Mouse (Mus musculus) neural tube, embryonic 15.5 days (tissue): ENCODE results near the gene Sbno2. TPM values are rescaled to one million over a fixed set of nuclear protein-coding genes. Genes with fewer than 3 reads are reported as not detected.

Experiments used
- ATAC-seq: fragments of 200-750 bp; cut with Nextera tagmentation; 2 replicates; pipeline ENCODE4 v1.8.0; 2017; ENCODE audit warnings: mild to moderate bottlenecking, moderate TSS enrichment, moderate library complexity; ENCODE audit not compliant: low FRiP score
- H3K27ac ChIP-seq: fragments of 300-500 bp; sonication (generic); replicated peaks from 2 replicates; pipeline ENCODE4 v1.5.1; 2015; ENCODE audit warnings: mild to moderate bottlenecking, inconsistent platforms
- H3K27me3 ChIP-seq: fragments of 300-500 bp; sonication (generic); replicated peaks from 2 replicates; pipeline ENCODE4 v1.6.1; 2015; ENCODE audit warnings: inconsistent platforms
- H3K36me3 ChIP-seq: fragments of 300-500 bp; sonication (generic); 2 replicates; pipeline ENCODE4 v1.6.1; 2015; ENCODE audit warnings: inconsistent platforms
- H3K4me1 ChIP-seq: fragments of 300-500 bp; sonication (generic); 2 replicates; pipeline ENCODE4 v1.6.1; 2015; ENCODE audit warnings: inconsistent platforms
- H3K4me2 ChIP-seq: fragments of 300-500 bp; sonication (generic); 2 replicates; pipeline ENCODE4 v1.6.1; 2015; ENCODE audit warnings: inconsistent platforms, mild to moderate bottlenecking, moderate library complexity
- H3K4me3 ChIP-seq: fragments of 300-500 bp; sonication (generic); replicated peaks from 2 replicates; pipeline ENCODE4 v1.5.1; 2015; ENCODE audit warnings: mild to moderate bottlenecking, inconsistent platforms
- H3K9ac ChIP-seq: fragments of 300-500 bp; sonication (generic); replicated peaks from 2 replicates; pipeline ENCODE4 v1.6.1; 2015; ENCODE audit warnings: mild to moderate bottlenecking, inconsistent platforms
- H3K9me3 ChIP-seq: fragments of 300-500 bp; sonication (generic); replicated peaks from 2 replicates; pipeline ENCODE4 v1.6.1; 2016; ENCODE audit warnings: inconsistent platforms
- WGBS: fragments of 180-500 bp; shearing (Covaris S2); methylation state at CpG from one replicate; pipeline ENCODE4 v1.1.7; 2015; ENCODE audit warnings: mixed read lengths; 5-methylcytosine and 5-hydroxymethylcytosine counted together
- polyA plus RNA-seq: library from polyadenylated mRNA; unstranded; fragments of >200 nt; fragmentation: Nextera tagmentation; extraction: Ambion mirVana; gene quantifications from 2 replicates; pipeline ENCODE4 v1.2.1, GENCODE M21; 2015

Gene Sbno2
- polyA plus RNA-seq, 1 experiment from 2014 or later = 11.7 TPM

- no peaks in the 10 kb centered on the region for H3K27me3 ChIP-seq
- H3K4me3 ChIP-seq = peak within 1 kb of the TSS; percentile 93
- WGBS = under 1% methylated on average over 40 of the region's 42 CpGs
- H3K4me2 ChIP-seq = peak within 1 kb of the TSS; percentile 94
- peak within 1 kb of the TSS; percentile 96 for H3K9ac ChIP-seq
- H3K36me3 ChIP-seq = peaks cover 33% of the 10 kb centered on the region
- H3K27ac ChIP-seq = peak within 1 kb of the TSS; percentile 100
- no peaks in the 10 kb centered on the region for H3K9me3 ChIP-seq
- peaks cover 66% of the 10 kb centered on the region for H3K4me1 ChIP-seq
- peak; percentile 15 for ATAC-seq
Measured at GRCm38 (mm10) chr10:80147719-80148601, 42.6 kb upstream of the Sbno2 start, which contains the start of gene Midn. TSS of gene Midn (plus strand) at chr10:80148272.

- peak overlapping the region; percentile 93 for H3K4me3 ChIP-seq
- no peaks in the 10 kb centered on the region for H3K27me3 ChIP-seq
- H3K9ac ChIP-seq = peak overlapping the region; percentile 96
- 70% methylated on average over 5 of the region's 5 CpGs for WGBS
- ATAC-seq = no peak
- H3K36me3 ChIP-seq = peaks cover 29% of the 10 kb centered on the region
- peak overlapping the region; percentile 94 for H3K4me2 ChIP-seq
- H3K4me1 ChIP-seq = peaks cover 63% of the 10 kb centered on the region
- peak overlapping the region; percentile 100 for H3K27ac ChIP-seq
- no peaks in the 10 kb centered on the region for H3K9me3 ChIP-seq
Measured at GRCm38 (mm10) chr10:80147146-80147718, 41.9 kb upstream of the Sbno2 start.

GRCm38 (mm10) chr10:80146568-80147011, 41.2 kb upstream of the Sbno2 start:
- peaks cover 25% of the 10 kb centered on the region for H3K36me3 ChIP-seq
- 82% methylated on average over 4 of the region's 4 CpGs for WGBS
- no peaks in the 10 kb centered on the region for H3K9me3 ChIP-seq
- H3K4me1 ChIP-seq = peaks cover 60% of the 10 kb centered on the region
- no peak overlapping the region for H3K4me2 ChIP-seq
- H3K4me3 ChIP-seq = no peak overlapping the region
- H3K27ac ChIP-seq = peak overlapping the region; percentile 100; the same call in 1 of the 2 replicates
- H3K27me3 ChIP-seq = no peaks in the 10 kb centered on the region
- peak overlapping the region; percentile 15; the same call in 1 of the 2 replicates for H3K9ac ChIP-seq
- ATAC-seq = no peak

GRCm38 (mm10) chr10:80145896-80146295, 40.5 kb upstream of the Sbno2 start:
- peaks cover 25% of the 10 kb centered on the region for H3K36me3 ChIP-seq
- H3K9me3 ChIP-seq = no peaks in the 10 kb centered on the region
- no peaks in the 10 kb centered on the region for H3K27me3 ChIP-seq
- 0 out of 2 replicates have a peak overlapping the region, but pooled peaks have one; percentile 4 for H3K4me2 ChIP-seq
- no peak for ATAC-seq
- no peak overlapping the region for H3K27ac ChIP-seq
- peaks cover 65% of the 10 kb centered on the region for H3K4me1 ChIP-seq
- H3K4me3 ChIP-seq = no peak overlapping the region
- WGBS = 77% methylated on average over 6 of the region's 6 CpGs
- H3K9ac ChIP-seq = peak overlapping the region; percentile 11; the same call in 1 of the 2 replicates

- H3K9ac ChIP-seq = peak overlapping the region; percentile 11; the same call in 1 of the 2 replicates
- 0 out of 2 replicates have a peak overlapping the region, but pooled peaks have one; percentile 4 for H3K4me2 ChIP-seq
Measured at GRCm38 (mm10) chr10:80144864-80145838, 39.8 kb upstream of the Sbno2 start.

DNA sequence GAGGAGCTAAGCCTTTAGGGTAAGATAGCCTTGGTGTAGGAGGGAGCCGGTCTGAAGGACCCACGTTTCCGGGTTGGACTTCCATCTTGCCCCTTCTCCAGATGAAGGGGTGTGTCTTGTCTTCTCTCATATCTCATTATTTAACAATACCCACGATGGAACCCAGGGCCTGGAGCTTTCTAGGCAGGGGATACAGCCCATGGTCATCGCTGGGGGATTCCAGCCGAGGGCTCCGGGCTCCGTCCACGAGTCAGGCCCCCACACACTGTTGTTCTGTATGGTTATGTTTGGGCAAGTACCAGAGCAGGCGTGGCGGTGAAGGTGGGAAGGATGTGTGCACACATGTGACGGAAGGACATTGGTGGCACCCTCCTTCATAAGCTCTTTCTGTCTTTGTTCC, 38.8 kb upstream of the Sbno2 start:
- Histone ChIP-seq H3K4me2 (no peak overlapping the region), H3K9me3 (no peaks in the 10 kb centered on the region), H3K4me1 (peaks cover 77% of the 10 kb centered on the region), H3K4me3 (no peak overlapping the region), H3K27me3 (no peaks in the 10 kb centered on the region), H3K9ac (no peak overlapping the region), H3K36me3 (peaks cover 25% of the 10 kb centered on the region), H3K27ac (no peak overlapping the region)
- ATAC-seq = no peak
- WGBS = 92% methylated on average over 12 of the region's 12 CpGs

More at GRCm38 (mm10) chr10:80144864-80145838, 39.8 kb upstream of the Sbno2 start:
- H3K27ac ChIP-seq = no peak overlapping the region
- no peak for ATAC-seq
- H3K36me3 ChIP-seq = peaks cover 25% of the 10 kb centered on the region
- peaks cover 69% of the 10 kb centered on the region for H3K4me1 ChIP-seq
- H3K4me3 ChIP-seq = no peak overlapping the region
- no peaks in the 10 kb centered on the region for H3K9me3 ChIP-seq
- 69% methylated on average over 20 of the region's 20 CpGs for WGBS
- no peaks in the 10 kb centered on the region for H3K27me3 ChIP-seq

GRCm38 (mm10) chr10:80143664-80144063, 38.3 kb upstream of the Sbno2 start:
- 95% methylated on average over 7 of the region's 7 CpGs for WGBS
- Histone ChIP-seq H3K27ac (no peak overlapping the region), H3K27me3 (no peaks in the 10 kb centered on the region), H3K36me3 (peaks cover 25% of the 10 kb centered on the region), H3K9ac (no peak overlapping the region), H3K4me2 (no peak overlapping the region; the same call in 1 of the 2 replicates), H3K4me1 (peaks cover 77% of the 10 kb centered on the region), H3K9me3 (no peaks in the 10 kb centered on the region), H3K4me3 (no peak overlapping the region)
- ATAC-seq = no peak

DNA sequence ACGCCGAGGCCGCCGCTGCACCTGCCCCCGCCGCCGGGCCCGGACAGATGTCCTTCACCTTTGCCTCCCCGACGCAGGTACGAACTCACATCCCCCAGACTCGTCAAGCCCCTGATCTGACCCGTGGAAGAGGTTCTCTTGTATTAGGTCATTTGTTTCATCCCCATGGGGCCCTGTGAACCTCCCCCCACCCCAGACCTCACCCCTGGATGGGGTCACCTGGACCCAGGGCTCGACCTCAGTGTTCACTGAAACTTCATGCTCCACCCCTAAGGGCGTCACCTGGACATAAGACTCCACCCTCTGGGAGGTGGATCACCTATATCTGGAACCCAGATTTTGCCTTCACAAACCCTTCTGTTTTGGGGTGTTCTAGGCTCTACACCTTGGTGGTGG, 37.2 kb upstream of the Sbno2 start:
- Histone ChIP-seq H3K4me1 (peaks cover 79% of the 10 kb centered on the region), H3K9me3 (no peaks in the 10 kb centered on the region), H3K27ac (peak overlapping the region; percentile 91), H3K4me3 (peak overlapping the region; percentile 74), H3K9ac (peak overlapping the region; percentile 96), H3K27me3 (no peaks in the 10 kb centered on the region), H3K4me2 (peak overlapping the region; percentile 79), H3K36me3 (peaks cover 25% of the 10 kb centered on the region)
- 0% methylated on average over 15 of the region's 15 CpGs for WGBS
- no peak; the same call in 1 of the 2 replicates for ATAC-seq

DNA sequence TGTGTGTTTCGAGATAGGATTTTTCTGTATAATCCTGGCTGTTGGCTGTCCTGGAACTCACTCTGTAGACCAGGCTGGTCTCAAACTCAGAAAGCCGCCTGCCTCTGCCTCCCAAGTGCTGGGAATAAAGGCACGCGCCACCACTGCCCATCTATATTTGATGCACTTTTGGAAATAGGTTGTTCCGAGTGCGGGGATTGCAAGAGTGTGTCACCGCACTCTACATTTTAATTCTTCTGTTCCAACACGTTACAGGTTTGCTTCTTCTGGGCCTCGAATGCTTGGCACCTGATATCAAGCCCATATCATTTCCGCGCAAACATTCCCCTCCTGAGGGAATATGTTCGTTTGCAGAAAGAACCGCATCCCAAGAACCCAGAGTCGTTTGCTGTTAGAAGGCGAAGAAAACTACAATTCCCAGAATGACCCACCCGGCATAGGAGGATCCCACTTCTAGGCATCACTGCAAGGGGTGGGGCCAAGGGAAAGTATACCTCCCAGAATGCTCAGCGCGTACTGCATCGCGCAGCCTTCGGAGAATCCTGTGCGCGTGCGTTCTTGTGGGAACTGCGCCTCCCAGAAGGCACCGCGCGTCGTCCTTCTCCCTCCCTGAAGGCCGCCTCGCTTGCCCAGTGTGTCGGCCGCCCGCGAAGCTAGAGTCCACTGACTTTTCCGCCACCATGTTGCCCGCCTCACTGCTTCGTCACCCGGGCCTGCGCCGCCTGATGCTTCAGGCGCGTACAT, 36.6 kb upstream of the Sbno2 start:
- peak overlapping the region; percentile 96 for H3K9ac ChIP-seq
- peaks cover 79% of the 10 kb centered on the region for H3K4me1 ChIP-seq
- under 1% methylated on average over 43 of the region's 43 CpGs for whole genome bisulfite sequencing
- no peaks in the 10 kb centered on the region for H3K9me3 ChIP-seq
- H3K36me3 ChIP-seq = peaks cover 25% of the 10 kb centered on the region
- peak; percentile 86 for ATAC-seq
- H3K27me3 ChIP-seq = no peaks in the 10 kb centered on the region
- peak overlapping the region; percentile 91 for H3K27ac ChIP-seq
- H3K4me2 ChIP-seq = peak overlapping the region; percentile 79
- peak overlapping the region; percentile 74 for H3K4me3 ChIP-seq

DNA sequence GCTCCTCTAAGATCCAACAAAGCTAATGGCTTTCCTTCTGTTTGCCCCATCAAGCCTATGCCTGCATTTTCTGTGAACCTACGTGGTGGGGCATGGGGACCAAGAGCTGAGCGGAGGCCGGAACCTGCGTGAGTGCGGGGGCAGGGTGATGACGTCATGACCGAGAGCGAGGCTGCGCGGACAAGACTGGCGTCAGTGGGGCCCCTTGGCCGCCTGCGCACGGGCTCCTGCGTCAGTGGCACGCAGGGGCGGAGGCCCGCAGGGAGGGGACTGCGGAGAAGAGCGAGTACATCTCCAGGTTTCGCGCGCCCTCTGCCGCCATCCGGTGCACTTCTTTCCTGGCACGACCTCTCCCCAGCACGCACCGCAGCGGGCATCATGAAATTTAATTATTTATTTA, 35.9 kb upstream of the Sbno2 start:
- peaks cover 23% of the 10 kb centered on the region for H3K36me3 ChIP-seq
- no peaks in the 10 kb centered on the region for H3K9me3 ChIP-seq
- peak overlapping the region; percentile 91 for H3K27ac ChIP-seq
- H3K4me3 ChIP-seq = peak overlapping the region; percentile 74
- H3K9ac ChIP-seq = peak overlapping the region; percentile 41
- peak; percentile 71 for ATAC-seq
- H3K27me3 ChIP-seq = no peaks in the 10 kb centered on the region
- WGBS = under 1% methylated on average over 29 of the region's 29 CpGs
- H3K4me2 ChIP-seq = peak overlapping the region; percentile 79
- H3K4me1 ChIP-seq = peaks cover 80% of the 10 kb centered on the region
